Mouse (Mus musculus): ENCODE measurements around the gene Hoxc5.

- no peak for TF ChIP-seq CTCF (IDR thresholded peaks at IDR 0.05; ENCODE audit: low read depth)
- no peak for TF ChIP-seq EP300 (IDR thresholded peaks at IDR 0.05; ENCODE audit: low read depth)
Observed at GRCm38 (mm10) chr15:102917972-102918572, 49.2 kb upstream of the Hoxc5 start.

All from liver, postnatal 0 days (tissue).